ENCODE assay signal across 8 mouse cellular contexts in genomic region chr7:12802866-12803726, GRCm38 (mm10). TPM values are rescaled to one million over a fixed set of nuclear protein-coding genes. Genes with fewer than 3 reads are reported as not detected.
DNase-seq lines count a peak whose midpoint lies in the region; ATAC-seq and TF ChIP-seq lines count a peak whose summit lies in the region.

Zscan18 (minus strand) TSS chr7:12803635.

- H3K4me2 ChIP-seq in hindbrain, embryonic 13.5 days = peak within 1 kb of the TSS; percentile 75
- H3K4me2 ChIP-seq in lung, embryonic 16.5 days (ENCODE audit: low read depth, low read length) = peak within 1 kb of the TSS; percentile 96

- WGBS in hindbrain, embryonic 13.5 days = 4% methylated on average over 31 of the region's 31 CpGs
- WGBS in lung, embryonic 16.5 days = 4% methylated on average over 31 of the region's 31 CpGs
- 6% methylated on average over 31 of the region's 31 CpGs for WGBS in thymus, adult 2 months

- TF ChIP-seq CTCF in thymus, adult 2 months (IDR thresholded peaks at IDR 0.05; ENCODE audit: borderline replicate concordance, control insufficient read depth, extremely low read depth, insufficient read depth, low read length, poor library complexity) = no peak

- peak within 1 kb of the TSS; percentile 50 for H3K4me3 ChIP-seq in hindbrain, embryonic 13.5 days
- H3K4me3 ChIP-seq in lung, embryonic 16.5 days (ENCODE audit: low read length) = peak within 1 kb of the TSS; percentile 63
- H3K4me3 ChIP-seq in thymus, adult 2 months (ENCODE audit: control insufficient read depth, insufficient read depth, low read length) = peak within 1 kb of the TSS; percentile 50

- no peak for TF ChIP-seq POLR2A in thymus, adult 2 months (IDR thresholded peaks at IDR 0.05; ENCODE audit: control insufficient read depth, extremely low read depth, insufficient read depth, low read length, poor library complexity)

- peaks cover 12% of the 10 kb centered on the region; the same call in 1 of the 2 replicates for H3K9me3 ChIP-seq in hindbrain, embryonic 13.5 days
- peaks cover under 1% of the 10 kb centered on the region; the same call in 1 of the 2 replicates for H3K9me3 ChIP-seq in lung, embryonic 16.5 days (ENCODE audit: control insufficient read depth, low read length)

- H3K9ac ChIP-seq in hindbrain, embryonic 13.5 days = peak within 1 kb of the TSS; percentile 80
- peak within 1 kb of the TSS; percentile 78 for H3K9ac ChIP-seq in lung, embryonic 16.5 days (ENCODE audit: low read length)

- peak; percentile 94 for DNase-seq in R1 (ENCODE audit: low read depth, low spot score)
- peak; percentile 91 to 92 for DNase-seq in cerebellum, postnatal 10 days
- DNase-seq in frontal cortex, postnatal 25 days (ENCODE audit: low spot score in 2 of 2) = peak; percentile 69 to 82
- DNase-seq in layer of hippocampus, postnatal 14 days (ENCODE audit: low spot score in 2 of 2) = peak; percentile 76 to 88
- DNase-seq in ovary, postnatal 10 days (ENCODE audit: low spot score) = peak; percentile 21
- peak; percentile 70 for DNase-seq in thymus, adult 2 months

- peaks cover 7% of the 10 kb centered on the region; the same call in 1 of the 2 replicates for H3K4me1 ChIP-seq in hindbrain, embryonic 13.5 days (replicated peaks)
- peaks cover 9% of the 10 kb centered on the region for H3K4me1 ChIP-seq in lung, embryonic 16.5 days (replicated peaks; ENCODE audit: control insufficient read depth, insufficient read depth, low read length)
- H3K4me1 ChIP-seq in thymus, adult 2 months (replicated peaks; ENCODE audit: control insufficient read depth, insufficient read depth, low read length) = peaks cover 9% of the 10 kb centered on the region

- peak; percentile 97 for ATAC-seq in hindbrain, embryonic 13.5 days (ENCODE audit: low FRiP score)
- peak; percentile 95 for ATAC-seq in lung, embryonic 16.5 days (ENCODE audit: low read depth)

- H3K27ac ChIP-seq in hindbrain, embryonic 13.5 days = peak within 1 kb of the TSS; percentile 91
- H3K27ac ChIP-seq in lung, embryonic 16.5 days (ENCODE audit: low read length) = peak within 1 kb of the TSS; percentile 43; the same call in 1 of the 2 replicates
- peak within 1 kb of the TSS; percentile 51 for H3K27ac ChIP-seq in thymus, adult 2 months (ENCODE audit: control insufficient read depth, insufficient read depth, low read length)

- peaks cover 27% of the 10 kb centered on the region for H3K36me3 ChIP-seq in hindbrain, embryonic 13.5 days
- H3K36me3 ChIP-seq in lung, embryonic 16.5 days (ENCODE audit: control insufficient read depth, insufficient read depth, low read length) = peaks cover 15% of the 10 kb centered on the region
- H3K36me3 ChIP-seq in thymus, adult 2 months (ENCODE audit: control insufficient read depth, insufficient read depth, low read length) = peaks cover 5% of the 10 kb centered on the region; the same call in 1 of the 2 replicates

- H3K27me3 ChIP-seq in hindbrain, embryonic 13.5 days = no peaks in the 10 kb centered on the region
- no peaks in the 10 kb centered on the region for H3K27me3 ChIP-seq in lung, embryonic 16.5 days (ENCODE audit: control insufficient read depth, insufficient read depth, low read depth, low read length)
- H3K27me3 ChIP-seq in thymus, adult 2 months (ENCODE audit: control insufficient read depth, insufficient read depth, low read length) = no peaks in the 10 kb centered on the region

RNA-seq across cellular contexts. Expression of gene Zscan18, which starts in this region (rescaled TPM):
- polyA plus RNA-seq in hindbrain, embryonic 13.5 days (2015; fragmentation: Nextera tagmentation; extraction: Ambion mirVana) = 20.1 and 22.9 TPM in 2 replicates
- 10 to 100 TPM; 16.8 to 21.9 TPM for total RNA-seq in layer of hippocampus, postnatal 14 days (2021)
- 5.6 and 6.5 TPM in 2 replicates for polyA plus RNA-seq in lung, embryonic 16.5 days (2015; fragmentation: Nextera tagmentation; extraction: Ambion mirVana)
- polyA plus RNA-seq in thymus, adult 2 months (2012; rRNA removed) = 2.7 and 2.9 TPM in 2 replicates

Comparison
In these comparisons a context has a peak if more than half of its experiments do, and no peak if none do; other contexts are left out.
1. Peak in every context shown above with its lines: DNase-seq, ATAC-seq, H3K4me3 ChIP-seq and H3K27ac ChIP-seq.
2. DNase-seq: peak in every context shown above with its lines; median percentile 94 in R1; 92 in cerebellum, postnatal 10 days; 82 in layer of hippocampus, postnatal 14 days; 76 in frontal cortex, postnatal 25 days; 70 in thymus, adult 2 months; 21 in ovary, postnatal 10 days.